Mouse (Mus musculus) heart, postnatal 14 days (tissue): ENCODE data around the gene Themis3. TPM values are rescaled to one million over a fixed set of nuclear protein-coding genes. Genes with fewer than 3 reads are reported as not detected.

Experiments used
- total RNA-seq, 2 experiments: library from RNA; stranded (reverse); gene quantifications; 2 replicates each; pipeline ENCODE4 v1.2.3; 2021

Gene Themis3
- total RNA-seq, 2 experiments from 2014 or later, result not detected

Other genes with a start within 250 kb of the Themis3 start
- 1 to 10 TPM; 4.4 to 4.6 TPM for gene Mtcl1, start 144.9 kb downstream of the Themis3 start, total RNA-seq
- 100 to 1,000 TPM; 181 to 186 TPM for gene Rab12, start 74.9 kb downstream of the Themis3 start, total RNA-seq